Mouse (Mus musculus) C2C12 (cell line): ENCODE measurements at regions not wholly inside any gene's neighbourhood (a gene's known extent, or its start where the extent isn't known, plus 50 kb on each side); places are given as distances from the start of the nearest gene placed in this dataset.

Source experiments
- H3K27me3 ChIP-seq: one replicate; pipeline ENCODE4 v1.6.1; 2011; ENCODE audit not compliant: control insufficient read depth, insufficient read depth, insufficient read length
- H3K36me3 ChIP-seq: one replicate; pipeline ENCODE4 v1.6.1; 2011; ENCODE audit not compliant: control insufficient read depth, insufficient read depth
- H3K4me3 ChIP-seq: one replicate; pipeline ENCODE4 v1.5.1; 2011; ENCODE audit warnings: mild to moderate bottlenecking, control low read depth; ENCODE audit not compliant: poor library complexity, insufficient read depth, severe bottlenecking
- H3K79me2 ChIP-seq: one replicate; pipeline ENCODE4 v1.6.1; 2011; ENCODE audit not compliant: control insufficient read depth, insufficient read depth
- H3K79me3 ChIP-seq: one replicate; pipeline ENCODE4 v1.6.1; 2011; ENCODE audit warnings: low read depth, control low read depth
- H3ac ChIP-seq: one replicate; pipeline ENCODE3; 2011; ENCODE audit warnings: low read depth; ENCODE audit not compliant: control insufficient read depth, insufficient read length
- CEBPB ChIP-seq: IDR thresholded peaks from one replicate; pipeline ENCODE4 v1.6.1; 2011; ENCODE audit warnings: low read depth, mild to moderate bottlenecking, control low read depth, moderate library complexity
- CTCF ChIP-seq: IDR thresholded peaks from one replicate; pipeline ENCODE4 v1.5.1; 2011; ENCODE audit not compliant: control insufficient read depth, insufficient read depth, insufficient read length
- FOSL1 ChIP-seq: IDR thresholded peaks from one replicate; pipeline ENCODE4 v1.8.0; 2011; ENCODE audit warnings: mild to moderate bottlenecking, low read length; ENCODE audit not compliant: poor library complexity, insufficient read depth, severe bottlenecking
- MAX ChIP-seq: IDR thresholded peaks from one replicate; pipeline ENCODE4 v1.6.1; 2011; ENCODE audit warnings: mild to moderate bottlenecking, control low read depth
- MYOD1 ChIP-seq: IDR thresholded peaks from one replicate; pipeline ENCODE4 v1.6.1; 2011; ENCODE audit warnings: low read depth; ENCODE audit not compliant: control insufficient read depth, insufficient read length
- MYOG ChIP-seq: IDR thresholded peaks from one replicate; pipeline ENCODE4 v1.6.1; 2011; ENCODE audit not compliant: control insufficient read depth, insufficient read length; ENCODE audit errors: extremely low read depth
- USF1 ChIP-seq: IDR thresholded peaks from one replicate; pipeline ENCODE4 v1.6.1; 2011; ENCODE audit warnings: low read depth, mild to moderate bottlenecking, control low read depth, moderate library complexity

- Histone ChIP-seq H3K79me2 (no peaks in the 10 kb centered on the region), H3K79me3 (no peaks in the 10 kb centered on the region), H3K4me3 (no peak overlapping the region), H3K36me3 (no peaks in the 10 kb centered on the region), H3K27me3 (no peaks in the 10 kb centered on the region), H3ac (no peak overlapping the region)
- TF ChIP-seq CEBPB: no peak
- TF ChIP-seq MAX: no peak
- no peak for TF ChIP-seq CTCF
Measured at GRCm38 (mm10) chr1:137289456-137289855, 329.2 kb upstream of the Nr5a2 start.

GRCm38 (mm10) chr1:137283291-137283690, 323.0 kb upstream of the Nr5a2 start:
- TF ChIP-seq CEBPB: no peak
- no peak for TF ChIP-seq FOSL1
- TF ChIP-seq USF1: no peak
- no peak for TF ChIP-seq CTCF
- TF ChIP-seq MYOG: no peak
- TF ChIP-seq MAX: no peak
- no peak for TF ChIP-seq MYOD1
- Histone ChIP-seq H3K79me3 (no peaks in the 10 kb centered on the region), H3K27me3 (no peaks in the 10 kb centered on the region), H3K4me3 (no peak overlapping the region), H3ac (no peak overlapping the region), H3K36me3 (no peaks in the 10 kb centered on the region), H3K79me2 (no peaks in the 10 kb centered on the region)

GRCm38 (mm10) chr1:137282457-137282856, 322.2 kb upstream of the Nr5a2 start:
- H3K79me3 ChIP-seq: no peaks in the 10 kb centered on the region
- no peak overlapping the region for H3K4me3 ChIP-seq
- TF ChIP-seq MYOD1 (no peak), MAX (no peak), USF1 (no peak), CEBPB (no peak), CTCF (no peak), MYOG (no peak), FOSL1 (no peak)
- H3ac ChIP-seq: no peak overlapping the region
- no peaks in the 10 kb centered on the region for H3K27me3 ChIP-seq
- no peaks in the 10 kb centered on the region for H3K36me3 ChIP-seq
- no peaks in the 10 kb centered on the region for H3K79me2 ChIP-seq

- no peak overlapping the region for H3ac ChIP-seq
- H3K79me2 ChIP-seq: no peaks in the 10 kb centered on the region
- H3K27me3 ChIP-seq: no peaks in the 10 kb centered on the region
- H3K4me3 ChIP-seq: no peak overlapping the region
- no peak for TF ChIP-seq MYOG
- no peak for TF ChIP-seq MAX
- TF ChIP-seq MYOD1: no peak
- no peak for TF ChIP-seq CEBPB
- TF ChIP-seq CTCF: no peak
- TF ChIP-seq USF1: no peak
- TF ChIP-seq FOSL1: no peak
- no peaks in the 10 kb centered on the region for H3K36me3 ChIP-seq
- no peaks in the 10 kb centered on the region for H3K79me3 ChIP-seq
Measured at GRCm38 (mm10) chr1:137280391-137281386, 320.4 kb upstream of the Nr5a2 start.

GRCm38 (mm10) chr1:137279981-137280380, 319.7 kb upstream of the Nr5a2 start:
- no peak for TF ChIP-seq MYOD1
- TF ChIP-seq MAX: no peak
- no peak for TF ChIP-seq MYOG
- TF ChIP-seq CTCF: no peak
- TF ChIP-seq USF1: no peak
- no peak for TF ChIP-seq FOSL1
- TF ChIP-seq CEBPB: no peak
- no peaks in the 10 kb centered on the region for H3K79me2 ChIP-seq
- H3K27me3 ChIP-seq: no peaks in the 10 kb centered on the region
- H3ac ChIP-seq: no peak overlapping the region
- H3K4me3 ChIP-seq: no peak overlapping the region
- H3K79me3 ChIP-seq: no peaks in the 10 kb centered on the region
- no peaks in the 10 kb centered on the region for H3K36me3 ChIP-seq
